Mouse (Mus musculus) c-Kit-positive CD71-negative TER-119-negative erythroid progenitor cells, embryonic 14.5 days (primary cell): ENCODE results near the gene Slc25a44.
"Not testable (repeated sequence)": the region's sequence is repeated elsewhere in the genome, so short reads cannot be mapped to it uniquely, and the experiment has no call there.

Source experiments
- DNase-seq: peaks from one replicate; pipeline ENCODE4 v3.0.0-alpha.2; 2013; ENCODE audit warnings: low read depth

The Slc25a44 gene

GRCm38 (mm10) chr3:88368511-88368910, 56.4 kb downstream of the Slc25a44 start:
- DNase-seq = not testable (repeated sequence)

- not testable (repeated sequence) for DNase-seq
These were observed 57.4 kb downstream of the Slc25a44 start for GRCm38 (mm10) chr3:88367517-88367916.

- DNase-seq = not testable (repeated sequence)
These were observed 58.0 kb downstream of the Slc25a44 start for GRCm38 (mm10) chr3:88366830-88367428.

GRCm38 (mm10) chr3:88365705-88366361, 59.1 kb downstream of the Slc25a44 start:
- no peak for DNase-seq

DNA sequence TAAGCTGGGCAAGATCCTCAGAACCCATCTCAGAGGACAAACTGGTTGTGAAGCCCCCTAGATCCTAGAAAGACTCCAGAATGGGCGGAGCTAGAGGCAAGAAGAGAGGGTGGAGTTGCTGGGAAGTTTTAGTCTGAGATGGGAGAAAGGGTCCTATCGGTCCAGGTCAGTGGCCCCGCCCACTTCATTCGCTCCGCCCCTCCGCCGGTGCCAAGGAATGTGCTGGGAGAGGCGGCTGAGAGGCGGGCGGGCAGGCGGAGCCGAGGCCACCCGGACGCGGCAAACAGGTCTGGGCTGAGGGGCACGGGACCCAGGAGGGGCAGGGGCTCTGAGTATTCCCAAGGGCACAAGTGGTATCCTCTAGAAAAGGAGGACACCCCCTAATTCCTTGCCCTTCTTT, 60.6 kb downstream of the Slc25a44 start, which contains the start of gene Paqr6:
Paqr6 (plus strand) TSS at position 248 of the 400 bp plus-strand sequence.
- no peak for DNase-seq

DNA sequence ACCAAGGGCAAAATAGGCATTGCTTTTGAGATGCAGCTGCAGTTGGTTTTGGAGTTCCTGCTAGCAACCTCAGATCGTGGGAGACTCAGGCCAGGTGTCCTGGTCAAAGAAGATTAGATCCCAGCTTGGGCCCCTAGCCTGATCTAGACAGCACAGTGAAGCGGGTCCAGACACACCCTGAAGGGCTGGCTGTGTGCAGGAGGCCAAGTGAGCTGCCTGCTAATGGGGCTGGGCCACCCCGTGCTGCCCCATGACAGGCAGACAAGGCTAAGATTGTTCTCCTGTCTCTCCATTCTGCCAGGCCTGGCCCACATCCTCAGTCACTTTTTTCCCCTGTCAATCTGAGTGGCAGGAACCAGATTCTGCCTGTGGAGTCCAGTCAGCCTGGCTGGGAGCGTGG, 61.2 kb downstream of the Slc25a44 start:
- DNase-seq = no peak

DNA sequence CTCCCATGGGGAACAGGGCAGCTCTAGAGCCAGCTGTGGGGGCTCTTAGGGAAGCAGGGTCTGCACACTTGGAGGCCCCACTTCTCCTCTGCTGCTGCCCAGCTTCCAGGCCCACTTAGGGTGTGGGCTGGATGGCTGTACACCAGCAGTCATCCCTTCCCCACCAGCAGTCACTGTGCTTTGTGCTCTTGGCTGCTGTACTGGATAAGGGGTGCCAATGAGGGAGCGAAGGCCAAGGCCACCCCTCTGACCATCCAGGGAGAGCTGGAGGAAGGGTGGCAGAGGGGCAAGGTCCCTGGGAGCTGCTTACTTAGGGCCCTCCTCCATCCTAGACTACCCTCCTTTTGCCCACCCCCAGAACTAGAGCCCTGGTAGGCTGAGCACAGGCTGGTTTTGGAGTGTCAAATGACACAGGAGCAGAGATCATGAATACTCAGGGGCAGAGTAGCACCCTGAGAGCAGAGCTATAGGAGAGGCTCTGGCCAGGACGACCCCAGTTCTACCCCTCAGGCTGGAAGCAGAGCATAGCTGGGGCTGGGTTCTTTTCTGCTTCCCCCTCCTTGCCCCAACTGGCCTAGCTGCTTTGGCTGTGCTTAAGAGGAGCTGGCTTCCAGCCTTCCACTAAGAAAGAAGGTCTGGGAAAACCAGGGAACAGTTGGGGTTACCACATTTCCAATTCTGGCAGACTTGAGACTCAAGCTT, 63.2 kb downstream of the Slc25a44 start:
- no peak for DNase-seq

- no peak for DNase-seq
These were observed 63.8 kb downstream of the Slc25a44 start for GRCm38 (mm10) chr3:88361096-88361495.
